Mouse (Mus musculus) monocyte, adult 2 months (primary cell): Measurements from ENCODE around the gene Gpr19.

Experiments used
- DNase-seq, 2 experiments: peaks; one replicate each; pipeline ENCODE4 v3.0.0; 2022; ENCODE audit warnings: low spot score in 2 of 2, low read depth in 1 of 2

Gpr19 gene

GRCm38 (mm10) chr6:134887711-134888449 lies 10.5 kb downstream of the Gpr19 start:
- no peak for DNase-seq

DNA sequence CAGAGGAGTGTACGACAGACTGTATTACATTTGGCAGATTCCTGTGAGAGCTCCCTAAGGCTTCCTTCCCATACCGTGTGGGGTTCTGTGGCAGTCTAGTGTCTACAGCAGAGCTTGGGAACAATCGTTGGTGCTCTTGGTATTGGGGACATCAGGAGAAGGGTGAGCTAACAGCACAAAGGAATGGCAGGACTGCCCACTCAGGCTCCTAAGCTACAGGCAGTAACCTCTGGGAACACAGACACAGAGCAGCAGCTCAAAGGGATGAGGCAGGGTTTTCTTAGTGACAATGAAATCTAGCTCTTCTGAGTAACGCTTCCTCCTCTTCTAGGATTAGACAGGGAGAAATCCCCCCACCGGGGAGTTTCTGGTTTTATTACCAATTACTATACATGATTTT lies 11.4 kb downstream of the Gpr19 start:
- no peak for DNase-seq

- no peak for DNase-seq
Measured at GRCm38 (mm10) chr6:134886475-134886874, 11.9 kb downstream of the Gpr19 start.

DNA sequence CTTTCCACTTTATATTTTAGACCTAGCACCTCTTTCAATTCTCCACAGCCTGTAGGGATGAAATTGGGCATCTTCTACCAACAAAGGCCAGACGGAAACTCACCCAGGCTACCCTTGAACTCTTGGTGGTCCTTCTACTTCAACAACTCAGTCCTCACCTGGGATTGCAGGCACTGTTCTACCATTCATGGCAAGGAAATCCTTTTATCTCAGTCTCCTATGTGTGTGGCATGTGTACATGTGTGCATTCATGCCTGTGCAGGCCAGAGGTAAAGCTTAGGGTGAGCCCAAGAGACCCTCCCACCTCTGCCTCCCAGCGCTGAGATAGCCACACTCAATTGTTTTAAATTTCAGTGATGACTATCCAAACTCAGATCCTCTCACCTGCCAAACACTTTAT lies 12.9 kb downstream of the Gpr19 start:
- no peak for DNase-seq

DNA sequence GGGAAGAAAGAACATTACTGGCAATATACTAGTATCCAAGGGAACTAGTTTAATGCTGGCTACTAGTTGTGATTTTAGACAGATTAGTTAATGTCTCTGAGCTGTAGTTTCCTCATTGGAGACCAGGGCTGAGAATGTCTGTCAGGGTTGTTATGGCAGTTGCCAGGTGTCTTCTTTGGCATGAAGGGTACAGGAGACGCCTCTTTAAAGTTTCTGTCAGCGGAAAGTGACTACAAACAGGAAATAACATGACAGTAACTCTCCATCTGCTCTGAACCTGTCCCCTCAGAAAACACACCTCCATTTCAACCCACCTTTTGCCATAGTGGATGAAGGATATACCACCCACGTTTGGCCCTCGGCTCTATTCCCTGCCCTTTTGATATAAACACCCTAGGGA lies 14.7 kb downstream of the Gpr19 start:
- no peak for DNase-seq

GRCm38 (mm10) chr6:134880046-134880445 lies 18.3 kb downstream of the Gpr19 start:
- DNase-seq: no peak

GRCm38 (mm10) chr6:134879556-134879955 lies 18.8 kb downstream of the Gpr19 start:
- no peak for DNase-seq

DNA sequence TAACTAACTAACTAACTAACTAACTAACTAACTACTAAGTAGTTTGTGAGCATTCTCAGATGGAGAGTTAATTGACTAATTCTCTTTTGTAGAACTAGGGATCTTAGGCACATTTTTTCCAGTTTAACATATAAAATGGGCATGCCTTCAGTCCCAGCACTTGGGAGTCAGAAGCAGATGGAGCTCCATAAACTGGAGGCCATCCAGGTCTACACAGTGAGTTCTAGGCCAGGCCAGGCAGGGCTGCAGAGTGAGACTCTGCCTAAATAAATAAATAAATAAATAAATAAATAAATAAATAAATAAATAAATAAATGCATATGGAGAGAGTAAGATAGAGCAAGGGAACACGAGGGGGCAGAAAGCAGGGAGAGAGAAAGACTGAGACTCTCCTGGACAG lies 20.5 kb downstream of the Gpr19 start:
- DNase-seq: no peak

DNA sequence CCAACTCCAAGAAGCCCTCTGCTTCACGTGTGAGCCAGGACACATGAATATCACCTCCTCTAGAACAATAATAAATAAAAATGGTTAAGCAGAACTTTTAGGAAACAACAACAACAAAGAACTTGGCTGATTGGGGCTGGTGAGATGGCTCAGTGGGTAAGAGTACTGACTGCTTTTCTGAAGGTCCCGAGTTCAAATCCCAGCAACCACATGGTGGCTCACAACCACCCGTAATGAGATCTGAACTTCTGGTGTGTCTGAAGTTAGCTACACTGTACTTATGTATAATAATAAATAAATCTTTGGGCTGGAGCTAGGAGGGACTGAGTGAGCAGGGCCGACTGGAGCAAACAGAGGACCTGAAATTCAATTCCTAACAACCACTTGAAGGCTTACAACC lies 21.1 kb downstream of the Gpr19 start:
- DNase-seq: no peak

- DNase-seq: no peak
Measured at GRCm38 (mm10) chr6:134876795-134877194, 21.6 kb downstream of the Gpr19 start.

DNA sequence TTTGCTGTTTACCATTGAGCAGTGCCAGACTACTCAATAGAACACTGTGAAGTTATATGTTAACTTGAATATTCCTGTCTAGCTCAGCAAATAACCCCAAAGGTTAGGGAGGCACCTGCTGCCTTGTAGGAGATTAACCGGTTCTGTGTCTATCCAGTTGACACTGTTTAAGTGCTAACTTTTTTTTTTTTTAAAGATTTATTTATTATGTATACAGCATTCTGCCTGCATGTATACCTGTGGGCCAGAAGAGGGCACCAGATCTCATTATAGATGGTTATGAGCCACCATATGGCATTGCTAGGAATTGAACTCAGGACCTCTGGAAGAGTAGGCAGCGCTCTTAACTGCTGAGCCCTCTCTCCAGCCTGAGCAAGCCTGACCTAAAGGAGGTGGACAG lies 25.4 kb downstream of the Gpr19 start:
- DNase-seq: no peak

DNA sequence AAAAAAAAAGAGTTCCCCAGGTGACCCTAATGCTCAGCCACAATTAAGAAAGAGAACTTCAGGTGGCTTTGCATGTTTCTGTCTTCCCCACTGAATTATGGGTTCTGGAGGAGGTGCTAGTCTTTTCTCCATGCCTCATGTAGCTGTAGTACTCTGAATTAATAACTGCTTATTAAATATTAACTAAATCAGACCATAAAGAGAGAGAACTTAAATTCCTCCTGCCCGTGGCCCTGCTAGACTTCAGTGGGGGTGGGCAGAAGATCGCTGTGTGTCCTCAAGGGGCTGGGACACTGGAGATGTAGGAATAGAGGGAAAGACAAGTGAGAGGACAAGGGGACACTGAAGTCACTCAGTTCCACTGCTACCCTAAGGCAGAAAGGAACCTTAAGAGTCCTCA lies 26.1 kb downstream of the Gpr19 start:
- DNase-seq: no peak

DNA sequence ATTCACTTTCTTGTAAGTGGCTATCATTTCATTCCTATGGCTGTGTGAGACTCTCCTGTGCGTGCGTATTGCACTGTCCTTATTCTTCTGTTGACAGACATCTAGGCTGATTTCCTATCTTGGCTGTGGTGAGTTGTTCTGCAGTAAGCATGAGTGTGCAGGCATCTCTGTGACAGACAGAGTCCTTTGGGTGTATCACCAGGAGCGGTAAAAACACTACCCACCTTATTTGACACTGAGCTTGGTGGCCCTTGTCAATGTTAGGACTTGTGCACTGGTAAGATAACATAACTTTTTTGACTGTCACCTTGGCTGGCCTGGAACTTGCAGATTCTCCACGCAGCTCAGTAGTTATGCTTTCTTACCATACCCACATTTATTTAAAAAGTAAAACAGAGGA lies 27.5 kb downstream of the Gpr19 start:
- DNase-seq: no peak

GRCm38 (mm10) chr6:134870209-134870742 lies 28.1 kb downstream of the Gpr19 start:
- no peak for DNase-seq

DNA sequence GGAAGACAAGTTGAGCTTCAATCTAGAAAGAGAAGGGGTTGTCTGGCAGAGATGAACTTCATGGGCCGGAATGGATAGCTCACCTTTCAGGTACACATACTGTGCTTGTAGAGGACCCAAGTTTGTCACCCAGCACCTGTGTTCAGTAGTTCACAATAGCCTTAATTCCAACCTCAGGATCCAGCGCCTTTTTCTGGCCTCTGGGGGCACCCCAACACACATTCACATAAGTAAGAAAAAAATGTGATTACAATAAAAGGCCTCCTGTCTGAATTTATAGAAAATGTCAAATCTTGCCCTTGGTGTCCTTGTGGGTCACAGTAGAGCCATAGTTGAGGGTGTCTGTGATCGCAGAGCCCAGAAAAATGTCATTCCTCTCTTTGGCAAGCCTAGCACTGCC lies 31.1 kb downstream of the Gpr19 start:
- DNase-seq: no peak

DNA sequence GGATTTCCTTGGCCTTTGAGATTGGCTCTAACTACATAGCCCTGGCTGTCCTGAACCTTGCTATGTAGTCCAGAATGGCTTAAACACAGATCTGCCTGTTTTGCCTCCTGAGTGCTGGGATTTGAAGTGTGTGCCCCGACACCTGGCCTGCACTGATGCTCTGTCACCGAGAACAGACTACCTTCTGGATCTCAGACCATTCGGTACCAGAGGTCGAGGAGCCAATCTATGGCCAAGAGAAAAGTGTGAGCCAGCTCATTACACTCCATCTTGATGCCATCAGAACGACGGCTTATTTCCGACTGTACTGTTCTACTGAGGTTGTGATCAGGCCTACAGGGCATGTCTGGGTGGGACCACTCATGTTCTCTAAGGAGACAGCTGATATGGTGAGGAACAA lies 32.3 kb downstream of the Gpr19 start:
- DNase-seq: no peak

DNA sequence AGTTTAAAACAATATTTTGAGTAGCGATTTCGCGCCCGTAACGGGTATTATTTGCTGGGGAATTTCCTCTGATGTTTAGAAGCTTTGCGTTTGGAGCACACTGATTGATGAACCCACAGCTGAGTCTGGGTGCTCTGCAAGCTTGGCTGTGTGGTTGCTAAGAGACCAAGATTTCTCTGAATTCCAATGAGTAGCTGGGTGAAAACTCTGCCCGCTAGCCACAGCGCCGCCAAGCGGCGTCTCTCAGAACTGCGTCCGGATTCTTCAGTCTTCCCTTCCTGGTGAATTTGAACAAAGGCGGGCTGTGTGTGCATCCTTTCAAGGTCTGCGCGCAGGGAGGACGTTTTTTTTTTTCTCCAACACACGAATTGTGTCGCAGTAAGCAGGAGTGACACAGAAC lies 35.2 kb downstream of the Gpr19 start:
- DNase-seq: peak; percentile 60 to 84

DNA sequence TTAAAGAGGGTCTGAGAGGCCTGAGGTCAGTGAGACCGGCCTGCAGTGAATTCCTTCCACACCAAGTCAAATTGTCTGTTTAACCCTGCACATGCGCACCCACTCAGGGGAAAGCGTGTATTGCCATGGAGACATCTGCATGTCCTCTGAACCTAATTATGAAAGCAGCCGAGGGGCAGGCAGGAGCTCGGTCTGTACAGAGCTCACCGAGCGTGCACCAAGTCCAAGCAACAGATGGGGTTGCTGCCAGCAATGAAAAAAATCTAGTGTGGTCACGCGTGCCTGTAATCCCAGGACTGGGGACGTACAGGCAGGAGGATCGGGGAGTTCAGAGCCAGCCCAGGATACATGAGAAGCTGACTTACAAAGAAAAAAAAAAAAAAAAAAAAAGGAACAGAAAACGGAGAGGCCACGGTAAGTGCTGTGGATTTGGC lies 35.7 kb downstream of the Gpr19 start:
- no peak for DNase-seq

DNA sequence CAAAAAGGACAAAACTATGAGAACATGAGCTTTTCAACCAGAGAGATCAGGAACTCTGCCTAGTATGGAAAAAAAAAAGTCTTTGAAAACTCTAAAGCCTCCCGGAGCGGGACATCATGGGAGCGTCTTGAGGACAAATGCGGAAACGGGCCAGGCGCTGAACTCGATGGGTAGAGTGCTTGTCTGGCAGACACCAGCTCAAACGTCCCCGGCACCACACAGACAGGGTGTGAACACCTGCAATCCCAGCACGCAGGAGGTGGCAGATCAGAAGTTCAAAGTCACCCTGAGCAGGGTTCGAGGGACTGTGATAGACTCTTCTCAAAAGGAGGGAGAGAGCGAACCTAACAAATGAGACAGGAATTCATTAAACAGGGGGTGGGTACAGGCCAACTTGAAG lies 37.0 kb downstream of the Gpr19 start:
- DNase-seq: no peak

DNA sequence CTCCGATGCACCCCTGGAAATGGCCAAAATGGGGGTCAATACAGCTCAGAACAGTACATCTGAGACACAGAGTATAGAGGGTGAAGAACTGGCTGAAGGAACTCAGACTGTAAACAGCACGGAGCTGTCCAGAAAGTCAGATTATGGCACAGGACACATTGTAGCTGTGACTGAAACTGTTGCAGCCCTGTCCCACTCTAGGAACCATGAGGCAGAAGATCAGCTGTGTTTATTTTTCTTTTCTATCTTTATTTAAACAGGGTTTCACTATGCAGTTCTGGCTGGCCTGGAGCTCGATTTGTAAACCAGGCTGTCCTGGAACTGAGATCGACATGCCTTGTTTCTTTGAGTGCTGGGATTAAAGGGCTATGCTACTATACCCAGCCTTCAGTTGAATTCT lies 38.1 kb downstream of the Gpr19 start:
- no peak for DNase-seq

- DNase-seq: no peak
Measured at GRCm38 (mm10) chr6:134859021-134859420, 39.4 kb downstream of the Gpr19 start.

GRCm38 (mm10) chr6:134855926-134856325 lies 42.5 kb downstream of the Gpr19 start:
- DNase-seq: no peak

- DNase-seq: no peak
Measured at GRCm38 (mm10) chr6:134854782-134855181, 43.6 kb downstream of the Gpr19 start.
